Mouse (Mus musculus): ENCODE measurements at regions not wholly inside any gene's neighbourhood (a gene's known extent, or its start where the extent isn't known, plus 50 kb on each side); places are given as distances from the start of the nearest gene placed in this dataset.

DNA sequence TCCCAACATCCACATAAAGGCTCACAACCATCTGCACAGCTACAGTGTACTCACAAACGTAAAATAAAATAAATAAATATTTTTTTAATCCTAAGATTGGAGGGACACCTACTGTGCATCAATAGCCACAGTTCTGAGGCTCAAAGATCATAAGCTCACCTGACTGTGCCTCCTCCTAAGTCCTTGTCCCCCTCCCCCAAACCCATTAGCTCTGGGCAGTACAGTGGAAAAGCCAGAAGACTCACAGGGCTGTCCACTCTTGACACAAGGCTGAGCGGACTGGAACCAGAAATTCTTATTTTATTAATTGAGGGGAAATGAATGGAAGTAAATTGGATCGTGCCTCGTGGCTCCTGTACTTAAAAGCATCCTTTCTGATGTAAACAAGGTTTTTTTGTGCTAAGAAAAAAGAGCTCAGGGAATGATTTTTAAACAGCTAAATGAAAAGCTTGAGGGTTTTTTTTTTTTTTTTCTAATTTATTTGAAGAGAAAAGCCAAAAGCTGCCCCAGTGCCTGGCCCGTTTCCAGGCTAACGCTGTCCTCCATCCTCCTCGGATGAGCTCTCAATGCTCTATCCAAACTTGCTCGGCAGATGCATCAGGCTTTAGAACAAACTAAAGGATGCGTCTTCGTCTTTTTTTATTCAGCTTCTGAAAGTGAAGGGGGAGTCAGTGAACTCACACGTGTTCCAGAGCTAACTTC lies 64.6 kb upstream of the Srsf6 start:
- no peak for TF ChIP-seq POLR2A (IDR thresholded peaks at IDR 0.05; ENCODE audit: insufficient read depth, low read length)
- TF ChIP-seq EP300 (IDR thresholded peaks at IDR 0.05; ENCODE audit: insufficient read depth, low read depth, low read length): no peak
- no peak for TF ChIP-seq CTCF (IDR thresholded peaks at IDR 0.05; ENCODE audit: low read depth, low read length)
